In genomic region chr9:33423781-33424180, GRCm38 (mm10) we compare ENCODE assay signal across 33 mouse cellular contexts.
DNase-seq lines count a peak whose midpoint lies in the region; ATAC-seq and TF ChIP-seq lines count a peak whose summit lies in the region.
"Had no signal": no experiment of that assay in that cellular context is flagged by ENCODE, and none has a peak within 500 bp of the region (broad histone marks: within the 10 kb centered on the region; RNA-seq: fewer than 3 reads in every experiment).

No protein-coding gene starts in this region.

- ATAC-seq in forebrain, embryonic 13.5 days, result peak; percentile 91
- ATAC-seq: inflammation-experienced regulatory T-cells, adult 6 months; midbrain, embryonic 16.5 days; Patski had no signal

- H3K4me1 ChIP-seq in forebrain, embryonic 13.5 days, result peaks cover 11% of the 10 kb centered on the region
- H3K4me1 ChIP-seq in forebrain, embryonic 10.5 days, result no peaks in the 10 kb centered on the region
- H3K4me1 ChIP-seq: embryonic facial prominence, embryonic 13.5 days; hindbrain, embryonic 10.5 days; hindbrain, embryonic 15.5 days; limb, embryonic 10.5 days; limb, embryonic 15.5 days; liver, embryonic 13.5 days; stomach, embryonic 15.5 days had no signal

- no peak overlapping the region for H3K4me3 ChIP-seq in forebrain, embryonic 13.5 days
- H3K4me3 ChIP-seq in forebrain, embryonic 10.5 days, result no peak overlapping the region
- H3K4me3 ChIP-seq: embryonic facial prominence, embryonic 13.5 days; hindbrain, embryonic 10.5 days; hindbrain, embryonic 15.5 days; limb, embryonic 10.5 days; limb, embryonic 15.5 days; liver, embryonic 13.5 days; myocyte; neural tube, embryonic 13.5 days; stomach, embryonic 15.5 days had no signal

- no peaks in the 10 kb centered on the region for H3K9me3 ChIP-seq in forebrain, embryonic 13.5 days (replicated peaks)
- no peaks in the 10 kb centered on the region for H3K9me3 ChIP-seq in forebrain, embryonic 10.5 days
- H3K9me3 ChIP-seq: embryonic facial prominence, embryonic 13.5 days; G1E; hindbrain, embryonic 10.5 days; hindbrain, embryonic 15.5 days; limb, embryonic 10.5 days; limb, embryonic 15.5 days; liver, embryonic 13.5 days; neural tube, embryonic 13.5 days; stomach, embryonic 15.5 days had no signal

- no peak for TF ChIP-seq POLR2A in brain, embryonic 14.5 days (IDR thresholded peaks at IDR 0.05; ENCODE audit: borderline replicate concordance, extremely low read depth, insufficient read depth, insufficient read length, poor library complexity, severe bottlenecking)

- no peak overlapping the region for H3K4me2 ChIP-seq in forebrain, embryonic 13.5 days
- H3K4me2 ChIP-seq: embryonic facial prominence, embryonic 13.5 days; hindbrain, embryonic 15.5 days; limb, embryonic 15.5 days; liver, embryonic 13.5 days; neural tube, embryonic 13.5 days; stomach, embryonic 15.5 days had no signal

- H3K36me3 ChIP-seq in forebrain, embryonic 13.5 days (ENCODE audit: poor library complexity, severe bottlenecking), result no peaks in the 10 kb centered on the region
- H3K36me3 ChIP-seq in forebrain, embryonic 10.5 days (replicated peaks), result no peaks in the 10 kb centered on the region
- H3K36me3 ChIP-seq: embryonic facial prominence, embryonic 13.5 days; G1E; hindbrain, embryonic 10.5 days; hindbrain, embryonic 15.5 days; limb, embryonic 10.5 days; limb, embryonic 15.5 days; liver, embryonic 13.5 days; neural tube, embryonic 13.5 days; stomach, embryonic 15.5 days had no signal

- no peak for TF ChIP-seq CTCF in brain, embryonic 14.5 days (IDR thresholded peaks at IDR 0.05; ENCODE audit: borderline replicate concordance, extremely low read depth, insufficient read depth, insufficient read length)

- no peak overlapping the region for H3K9ac ChIP-seq in forebrain, embryonic 13.5 days
- H3K9ac ChIP-seq: embryonic facial prominence, embryonic 13.5 days; hindbrain, embryonic 15.5 days; limb, embryonic 15.5 days; liver, embryonic 13.5 days; neural tube, embryonic 13.5 days; stomach, embryonic 15.5 days had no signal

- 16% methylated on average over 2 of the region's 2 CpGs for WGBS in forebrain, embryonic 13.5 days
- 59% methylated on average over 2 of the region's 2 CpGs for WGBS in forebrain, embryonic 10.5 days

- H3K27me3 ChIP-seq in forebrain, embryonic 13.5 days, result no peaks in the 10 kb centered on the region
- no peaks in the 10 kb centered on the region for H3K27me3 ChIP-seq in forebrain, embryonic 10.5 days (ENCODE audit: poor library complexity, severe bottlenecking)
- H3K27me3 ChIP-seq: embryonic facial prominence, embryonic 13.5 days; hindbrain, embryonic 15.5 days; limb, embryonic 15.5 days; liver, embryonic 13.5 days; neural tube, embryonic 13.5 days; Patski; stomach, embryonic 15.5 days had no signal

- no peak for DNase-seq in forebrain, embryonic 10.5 days (ENCODE audit: extremely low spot score, low spot score)
- DNase-seq in kidney, adult 8-10 months, result peak; percentile 9 to 35
- DNase-seq in kidney, postnatal 4 days, result no peak
- DNase-seq in brain, embryonic 14.5 days (ENCODE audit: low read depth), result peak; percentile 87
- DNase-seq in kidney, postnatal 14 days, result peak; percentile 29
- DNase-seq in ovary, postnatal 14 days (ENCODE audit: low spot score), result no peak
- no peak for DNase-seq in layer of hippocampus, postnatal 10 days (ENCODE audit: low spot score in 2 of 2)
- DNase-seq: adrenal gland, postnatal 25 days; cerebellum, adult 18-20 months; cerebellum, postnatal 10 days; gastrocnemius, postnatal 10 days; heart, postnatal 14 days; layer of hippocampus, postnatal 36 days; liver, embryonic 13.5 days; lung, adult 2 months; lung, postnatal 10 days; retina, postnatal 1 day; right cerebral cortex, postnatal 14 days had no signal

- H3K27ac ChIP-seq in forebrain, embryonic 13.5 days, result no peak overlapping the region
- H3K27ac ChIP-seq in forebrain, embryonic 10.5 days, result no peak overlapping the region
- H3K27ac ChIP-seq: embryonic facial prominence, embryonic 13.5 days; hindbrain, embryonic 10.5 days; hindbrain, embryonic 15.5 days; kidney, postnatal 0 days; limb, embryonic 10.5 days; limb, embryonic 15.5 days; liver, embryonic 13.5 days; macrophage; neural tube, embryonic 13.5 days; stomach, embryonic 15.5 days had no signal

Comparison
In these comparisons a context has a peak if more than half of its experiments do, and no peak if none do; other contexts are left out.
1. DNase-seq: peak in kidney, adult 8-10 months (2 of 2), brain, embryonic 14.5 days (single experiment) and kidney, postnatal 14 days (single experiment); none in forebrain, embryonic 10.5 days (single experiment), kidney, postnatal 4 days (0 of 2), ovary, postnatal 14 days (single experiment) and layer of hippocampus, postnatal 10 days (0 of 2).